Mouse (Mus musculus) left cerebral cortex, adult 9 months (tissue): ENCODE measurements around the gene Ftl1-ps1.

Experiments
- DNase-seq, 2 experiments: peaks; one replicate each; pipeline ENCODE4 v3.0.0; 2022; ENCODE audit warnings: low spot score in 2 of 2

Gene Ftl1-ps1

GRCm38 (mm10) chr13:74399298-74399839 is at the start of gene Ftl1-ps1:
Gene Ftl1-ps1 (plus strand): TSS chr13:74399694.
- DNase-seq = no peak

- no peak for DNase-seq
Observed at GRCm38 (mm10) chr13:74350435-74350906, 49.0 kb upstream of the Ftl1-ps1 start.

GRCm38 (mm10) chr13:74356491-74356890 is 43.0 kb upstream of the Ftl1-ps1 start:
- peak in 1 of 2 experiments; percentile 19 for DNase-seq

DNA sequence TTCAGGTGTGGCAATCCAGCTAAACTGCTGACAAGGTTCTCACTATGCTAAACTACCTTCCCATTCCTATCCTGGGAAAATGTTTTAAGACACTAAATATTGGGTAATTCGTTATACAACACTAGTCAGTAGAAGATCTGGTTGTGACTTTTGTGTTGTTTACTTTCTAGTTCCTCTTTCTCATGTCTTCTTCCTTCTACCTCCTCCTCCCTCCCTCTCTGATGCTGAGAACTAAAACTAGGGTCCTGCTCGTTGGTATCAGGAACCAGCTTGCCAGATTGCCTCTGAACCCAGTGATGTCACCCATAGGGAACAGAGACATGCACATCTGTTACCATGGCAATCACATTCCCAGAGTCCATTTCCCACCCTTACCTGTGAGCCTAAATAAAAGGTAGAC is 37.3 kb upstream of the Ftl1-ps1 start:
- DNase-seq = no peak

DNA sequence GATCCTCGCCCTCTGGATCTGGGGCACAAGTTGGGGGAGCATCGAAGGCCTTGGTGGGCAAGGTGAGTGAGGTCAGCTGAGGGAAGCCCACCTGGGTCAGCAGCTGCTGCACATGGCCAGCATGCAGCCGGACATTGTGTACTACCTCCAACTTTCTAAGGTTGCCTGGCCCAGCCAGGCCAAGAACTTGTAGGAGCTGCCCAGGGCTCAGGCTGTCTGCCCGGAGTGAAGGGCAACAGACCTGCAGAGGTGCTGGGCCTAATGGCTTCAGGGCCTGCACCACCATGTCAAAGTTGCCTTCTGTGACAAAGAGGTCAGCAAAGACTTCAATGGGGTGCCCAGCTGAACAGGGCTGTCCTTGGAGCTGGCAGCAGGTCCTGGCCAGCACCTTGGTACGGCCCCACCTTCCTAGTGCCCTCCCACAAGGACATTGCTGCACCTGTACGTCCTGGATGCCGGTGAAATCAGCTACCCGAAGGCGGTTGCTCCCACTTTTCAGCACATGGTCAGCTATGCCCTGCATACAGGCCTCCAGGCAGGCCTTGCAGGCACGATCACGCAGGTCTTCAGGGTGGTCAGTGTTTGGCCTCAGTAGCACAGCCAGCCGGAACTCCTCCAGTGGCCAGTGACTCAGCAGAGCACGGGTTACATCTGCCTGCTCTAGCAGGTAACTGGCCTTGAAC is 36.2 kb upstream of the Ftl1-ps1 start:
- no peak for DNase-seq

GRCm38 (mm10) chr13:74363859-74364235 is 35.6 kb upstream of the Ftl1-ps1 start, which contains the start of gene Lrrc14b:
Gene Lrrc14b (minus strand): TSS chr13:74364005.
- DNase-seq = no peak

- DNase-seq = no peak
Observed at GRCm38 (mm10) chr13:74381533-74382276, 17.8 kb upstream of the Ftl1-ps1 start.

DNA sequence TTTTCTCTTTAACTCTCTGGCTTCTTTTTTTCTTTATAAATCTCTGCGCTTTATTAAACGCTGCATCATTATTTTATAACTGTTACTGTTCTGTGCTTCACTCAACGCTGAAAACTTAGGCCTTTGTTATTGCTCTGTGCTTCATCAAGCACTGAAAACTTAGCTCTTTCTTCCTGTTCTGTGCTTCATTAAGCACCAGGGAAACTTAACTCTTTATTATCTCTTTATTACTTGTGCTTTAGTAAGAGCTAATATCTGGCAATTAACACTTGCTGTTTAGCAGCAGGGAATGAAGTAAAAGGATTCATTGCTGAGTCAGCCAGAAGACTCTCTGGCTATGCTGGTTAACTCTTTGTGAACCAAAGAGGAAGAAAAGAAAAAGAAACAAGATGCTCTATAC is 17.2 kb upstream of the Ftl1-ps1 start:
- DNase-seq = no peak

DNA sequence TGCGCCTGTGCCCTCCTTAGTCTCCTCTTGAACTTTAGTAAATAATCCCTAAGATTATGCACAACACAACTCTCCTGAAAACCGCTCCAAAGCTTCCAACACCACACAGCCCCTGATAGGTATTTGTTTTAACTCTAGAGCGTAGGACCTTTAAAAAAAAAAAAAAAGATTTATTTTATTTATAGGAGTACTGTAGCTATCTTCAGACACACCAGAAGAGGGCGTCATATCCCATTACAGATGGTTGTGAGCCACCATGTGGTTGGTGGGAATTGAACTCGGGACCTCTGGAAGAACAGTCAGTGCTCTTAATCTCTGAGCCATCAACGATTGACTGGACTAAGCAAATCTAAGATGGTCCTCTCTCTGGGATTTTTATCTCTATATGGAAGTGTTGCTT is 9.8 kb upstream of the Ftl1-ps1 start:
- no peak for DNase-seq

- DNase-seq = peak; percentile 52 to 84
Observed at GRCm38 (mm10) chr13:74390371-74390990, 9.0 kb upstream of the Ftl1-ps1 start, which contains the start of gene Zfp72. Gene Zfp72 (minus strand): TSS chr13:74390836.

GRCm38 (mm10) chr13:74391156-74391555 is 8.3 kb upstream of the Ftl1-ps1 start:
- no peak for DNase-seq

DNA sequence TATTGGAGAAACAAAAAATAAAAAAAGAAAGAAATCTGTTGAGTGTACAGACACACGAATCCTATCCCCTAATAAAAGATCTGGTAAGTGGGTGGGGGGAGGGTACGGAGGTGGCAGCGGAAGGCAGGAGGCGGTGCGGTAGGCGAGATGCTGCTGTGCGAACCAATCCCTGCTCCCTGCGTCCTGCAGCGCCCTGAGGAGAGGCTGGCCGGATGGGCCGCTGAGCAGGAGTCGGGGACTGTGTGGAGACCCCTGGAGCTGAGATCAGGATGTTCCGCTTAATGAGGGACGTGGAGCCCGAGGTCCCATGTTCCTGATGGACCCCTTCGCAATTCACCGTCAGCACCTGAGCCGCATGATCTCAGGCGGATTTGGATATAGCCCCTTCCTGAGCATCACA is 40.4 kb downstream of the Ftl1-ps1 start:
- DNase-seq = no peak
